28 mouse cellular contexts compared by ENCODE assay signal in genomic region chrX:8223473-8223872, GRCm38 (mm10). TPM values are rescaled to one million over a fixed set of nuclear protein-coding genes. Genes with fewer than 3 reads are reported as not detected.
DNase-seq lines count a peak whose midpoint lies in the region; ATAC-seq and TF ChIP-seq lines count a peak whose summit lies in the region.
"Had no signal": no experiment of that assay in that cellular context is flagged by ENCODE, and none has a peak within 500 bp of the region (broad histone marks: within the 10 kb centered on the region; RNA-seq: fewer than 3 reads in every experiment).

No protein-coding gene starts in this region.

- TF ChIP-seq CTCF in cerebellum, adult 2 months (IDR thresholded peaks at IDR 0.05; ENCODE audit: borderline replicate concordance, insufficient read depth, low read depth, low read length): no peak

- DNase-seq in cerebellum, adult 2 months: no peak
- no peak for DNase-seq in cerebellum, postnatal 4 days (ENCODE audit: low spot score in 2 of 2)
- DNase-seq in liver, embryonic 11.5 days (ENCODE audit: low spot score): no peak
- no peak for DNase-seq in liver
- no peak for DNase-seq in adrenal gland, postnatal 14 days
- no peak for DNase-seq in urinary bladder, postnatal 14 days (ENCODE audit: low spot score)
- DNase-seq: gastrocnemius, postnatal 14 days; kidney, adult 8-10 months; kidney, postnatal 4 days; thymus, adult 2 months; thymus, postnatal 36 days had no signal

- ATAC-seq in liver, embryonic 11.5 days (replicated peaks; ENCODE audit: low FRiP score): 0 out of 2 replicates have a peak, but pooled peaks have one; percentile 56
- peak; percentile 37; the same call in 1 of the 2 replicates for ATAC-seq in liver, embryonic 15.5 days (ENCODE audit: insufficient read depth)
- ATAC-seq: forebrain, embryonic 16.5 days; hindbrain, embryonic 16.5 days; intestine, embryonic 16.5 days had no signal

- no peaks in the 10 kb centered on the region for H3K27me3 ChIP-seq in cerebellum, adult 2 months (ENCODE audit: control insufficient read depth, insufficient read depth, low read length)
- H3K27me3 ChIP-seq in liver, embryonic 11.5 days (replicated peaks; ENCODE audit: control insufficient read depth, insufficient read depth, low read length): no peaks in the 10 kb centered on the region
- H3K27me3 ChIP-seq in liver, embryonic 15.5 days: no peaks in the 10 kb centered on the region
- H3K27me3 ChIP-seq: CH12.LX; embryonic facial prominence, embryonic 12.5 days; heart, embryonic 15.5 days; limb, embryonic 12.5 days; lung, embryonic 15.5 days; midbrain, embryonic 12.5 days had no signal

- no peak overlapping the region for H3K4me3 ChIP-seq in cerebellum, adult 2 months (replicated peaks; ENCODE audit: insufficient read depth, low read depth, low read length)
- H3K4me3 ChIP-seq in liver, embryonic 11.5 days (ENCODE audit: low read depth, low read length): no peak overlapping the region
- H3K4me3 ChIP-seq in liver, embryonic 15.5 days (replicated peaks): no peak overlapping the region
- H3K4me3 ChIP-seq: embryonic facial prominence, embryonic 12.5 days; erythroblast, embryonic 14.5 days; heart, embryonic 10.5 days; heart, embryonic 15.5 days; limb, embryonic 12.5 days; lung, embryonic 15.5 days; megakaryocyte, embryonic 14.5 days; midbrain, embryonic 12.5 days had no signal

- 80% methylated on average over 7 of the region's 7 CpGs for WGBS in cerebellum, adult 2 months
- WGBS in liver, embryonic 11.5 days: 69% methylated on average over 7 of the region's 7 CpGs
- 34% methylated on average over 7 of the region's 7 CpGs for WGBS in liver, embryonic 15.5 days (ENCODE audit: insufficient replicate concordance)

- no peaks in the 10 kb centered on the region for H3K36me3 ChIP-seq in liver, embryonic 11.5 days (ENCODE audit: control insufficient read depth, insufficient read depth, low read length)
- H3K36me3 ChIP-seq in liver, embryonic 15.5 days (replicated peaks): no peaks in the 10 kb centered on the region
- H3K36me3 ChIP-seq: embryonic facial prominence, embryonic 12.5 days; heart, embryonic 10.5 days; heart, embryonic 15.5 days; limb, embryonic 12.5 days; lung, embryonic 15.5 days; midbrain, embryonic 12.5 days had no signal

- H3K4me1 ChIP-seq in cerebellum, adult 2 months (ENCODE audit: control insufficient read depth, insufficient read depth, low read length): peaks cover 16% of the 10 kb centered on the region
- no peaks in the 10 kb centered on the region for H3K4me1 ChIP-seq in liver, embryonic 11.5 days (replicated peaks; ENCODE audit: control insufficient read depth, insufficient read depth, low read length)
- peaks cover 7% of the 10 kb centered on the region; the same call in 1 of the 2 replicates for H3K4me1 ChIP-seq in liver, embryonic 15.5 days (replicated peaks)
- H3K4me1 ChIP-seq: embryonic facial prominence, embryonic 12.5 days; heart, embryonic 10.5 days; heart, embryonic 15.5 days; limb, embryonic 12.5 days; lung, embryonic 15.5 days; midbrain, embryonic 12.5 days had no signal

- no peak overlapping the region for H3K4me2 ChIP-seq in liver, embryonic 11.5 days
- no peak overlapping the region for H3K4me2 ChIP-seq in liver, embryonic 15.5 days
- H3K4me2 ChIP-seq: embryonic facial prominence, embryonic 12.5 days; heart, embryonic 15.5 days; limb, embryonic 12.5 days; lung, embryonic 15.5 days; midbrain, embryonic 12.5 days had no signal

- no peak overlapping the region for H3K9ac ChIP-seq in liver, embryonic 11.5 days (ENCODE audit: low read depth, low read length)
- H3K9ac ChIP-seq in liver, embryonic 15.5 days: no peak overlapping the region
- H3K9ac ChIP-seq: embryonic facial prominence, embryonic 12.5 days; heart, embryonic 15.5 days; limb, embryonic 12.5 days; liver, embryonic 14.5 days; lung, embryonic 15.5 days; midbrain, embryonic 12.5 days had no signal

- peak overlapping the region; percentile 98 for H3K27ac ChIP-seq in cerebellum, adult 2 months (ENCODE audit: insufficient read depth, low read length)
- H3K27ac ChIP-seq in liver, embryonic 11.5 days (ENCODE audit: low read depth, low read length): no peak overlapping the region
- no peak overlapping the region for H3K27ac ChIP-seq in liver, embryonic 15.5 days (replicated peaks)
- H3K27ac ChIP-seq: embryonic facial prominence, embryonic 12.5 days; heart, embryonic 10.5 days; heart, embryonic 15.5 days; kidney, postnatal 0 days; limb, embryonic 12.5 days; liver, embryonic 14.5 days; lung, embryonic 15.5 days; midbrain, embryonic 12.5 days had no signal

- no peak for TF ChIP-seq POLR2A in cerebellum, adult 2 months (IDR thresholded peaks at IDR 0.05; ENCODE audit: borderline replicate concordance, insufficient read depth, low read length)

- no peaks in the 10 kb centered on the region for H3K9me3 ChIP-seq in liver, embryonic 11.5 days (ENCODE audit: control insufficient read depth, low read length)
- no peaks in the 10 kb centered on the region for H3K9me3 ChIP-seq in liver, embryonic 15.5 days (replicated peaks)
- H3K9me3 ChIP-seq: embryonic facial prominence, embryonic 12.5 days; heart, embryonic 10.5 days; heart, embryonic 15.5 days; lung, embryonic 15.5 days; midbrain, embryonic 12.5 days had no signal

RNA-seq across cellular contexts. Expression of gene Porcn, which starts 17.1 kb away (rescaled TPM):
- polyA plus RNA-seq in cerebellum, adult 2 months (2012; rRNA removed): 250 and 287 TPM in 2 replicates
- polyA plus RNA-seq in liver, embryonic 11.5 days (2014; fragmentation: Nextera tagmentation; extraction: Ambion mirVana): 2.4 and 2.8 TPM in 2 replicates
- 0.83 and 1.1 TPM in 2 replicates for polyA plus RNA-seq in liver, embryonic 15.5 days (2015; fragmentation: Nextera tagmentation; extraction: Ambion mirVana)
- 6.4 and 7.3 TPM in 2 replicates for total RNA-seq in adrenal gland, postnatal 14 days (2021)

RNA-seq across cellular contexts. Expression of gene Ftsj1, which starts 28.7 kb away (rescaled TPM):
- 45.9 and 50.1 TPM in 2 replicates for polyA plus RNA-seq in cerebellum, adult 2 months (2012; rRNA removed)
- polyA plus RNA-seq in liver, embryonic 11.5 days (2014; fragmentation: Nextera tagmentation; extraction: Ambion mirVana): 59.6 and 62.7 TPM in 2 replicates
- polyA plus RNA-seq in liver, embryonic 15.5 days (2015; fragmentation: Nextera tagmentation; extraction: Ambion mirVana): 34.0 and 36.4 TPM in 2 replicates
- total RNA-seq in adrenal gland, postnatal 14 days (2021): 24.7 and 25.3 TPM in 2 replicates

RNA-seq across cellular contexts. Expression of gene Ebp, which starts 30.2 kb away (rescaled TPM):
- 59.9 and 68.5 TPM in 2 replicates for polyA plus RNA-seq in cerebellum, adult 2 months (2012; rRNA removed)
- 54.7 and 55.6 TPM in 2 replicates for polyA plus RNA-seq in liver, embryonic 11.5 days (2014; fragmentation: Nextera tagmentation; extraction: Ambion mirVana)
- polyA plus RNA-seq in liver, embryonic 15.5 days (2015; fragmentation: Nextera tagmentation; extraction: Ambion mirVana): 81.1 and 91.0 TPM in 2 replicates
- 46.2 and 62.0 TPM in 2 replicates for total RNA-seq in adrenal gland, postnatal 14 days (2021)

RNA-seq across cellular contexts. Expression of gene Slc38a5, which starts 47.5 kb away (rescaled TPM):
- polyA plus RNA-seq in cerebellum, adult 2 months (2012; rRNA removed): 9.1 and 10.4 TPM in 2 replicates
- polyA plus RNA-seq in liver, embryonic 11.5 days (2014; fragmentation: Nextera tagmentation; extraction: Ambion mirVana): 77.7 and 84.1 TPM in 2 replicates
- 67.3 and 70.0 TPM in 2 replicates for polyA plus RNA-seq in liver, embryonic 15.5 days (2015; fragmentation: Nextera tagmentation; extraction: Ambion mirVana)
- 2.5 TPM in 1 of 2 replicates, not detected in the other for total RNA-seq in adrenal gland, postnatal 14 days (2021)
- total RNA-seq: adrenal gland, postnatal 36 days; CH12.LX had no signal
- polyA plus RNA-seq: C2C12 had no signal

RNA-seq across cellular contexts. Expression of gene Tbc1d25, which starts 47.5 kb away (rescaled TPM):
- polyA plus RNA-seq in cerebellum, adult 2 months (2012; rRNA removed): 27.4 and 30.5 TPM in 2 replicates
- polyA plus RNA-seq in liver, embryonic 11.5 days (2014; fragmentation: Nextera tagmentation; extraction: Ambion mirVana): 10.5 and 11.1 TPM in 2 replicates
- 4.9 and 5.5 TPM in 2 replicates for polyA plus RNA-seq in liver, embryonic 15.5 days (2015; fragmentation: Nextera tagmentation; extraction: Ambion mirVana)
- 8.0 and 11.0 TPM in 2 replicates for total RNA-seq in adrenal gland, postnatal 14 days (2021)

Comparison
In these comparisons a context has a peak if more than half of its experiments do, and no peak if none do; other contexts are left out.
1. RNA of gene Porcn, which starts 17.1 kb away (polyA plus RNA-seq): 250 to 287 TPM in cerebellum, adult 2 months; 2.4 to 2.8 TPM in liver, embryonic 11.5 days and 0.83 to 1.1 TPM in liver, embryonic 15.5 days; every median in the first group is over 10 times any median in the second.